Mouse (Mus musculus) intestine, embryonic 14.5 days (tissue): ENCODE data around the gene Sap30bp. TPM values are rescaled to one million over a fixed set of nuclear protein-coding genes. Genes with fewer than 3 reads are reported as not detected.

Experiments used
- ATAC-seq: fragments of 200-750 bp; cut with Nextera tagmentation; replicated peaks from 2 replicates; pipeline ENCODE4 v1.8.0; 2017; ENCODE audit warnings: low read depth, moderate number of reproducible peaks, moderate TSS enrichment, moderate library complexity; ENCODE audit not compliant: low FRiP score, low TSS enrichment
- DNase-seq: peaks from one replicate; pipeline ENCODE4 v3.0.0-alpha.2; 2018; ENCODE audit warnings: low spot score
- H3K27ac ChIP-seq: fragments of 300-500 bp; sonication (generic); 2 replicates; pipeline ENCODE4 v1.5.1; 2014; ENCODE audit warnings: low read depth, mild to moderate bottlenecking, control low read depth
- H3K27me3 ChIP-seq: fragments of 300-500 bp; sonication (generic); replicated peaks from 2 replicates; pipeline ENCODE4 v1.6.1; 2014; ENCODE audit warnings: low read length, control low read depth; ENCODE audit not compliant: control insufficient read depth, insufficient read depth
- H3K36me3 ChIP-seq: fragments of 300-500 bp; sonication (generic); 2 replicates; pipeline ENCODE4 v1.6.1; 2014; ENCODE audit warnings: low read length, control low read depth; ENCODE audit not compliant: control insufficient read depth, insufficient read depth
- H3K4me1 ChIP-seq: fragments of 300-500 bp; sonication (generic); replicated peaks from 2 replicates; pipeline ENCODE4 v1.6.1; 2014; ENCODE audit warnings: low read length, control low read depth, mixed read lengths; ENCODE audit not compliant: control insufficient read depth, insufficient read depth
- H3K4me2 ChIP-seq: fragments of 300-500 bp; sonication (generic); 2 replicates; pipeline ENCODE4 v1.6.1; 2014; ENCODE audit warnings: low read length
- H3K4me3 ChIP-seq: fragments of 300-500 bp; sonication (generic); 2 replicates; pipeline ENCODE4 v1.5.1; 2014; ENCODE audit warnings: low read depth, low read length, control low read depth, mixed read lengths
- H3K9ac ChIP-seq: fragments of 300-500 bp; sonication (generic); 2 replicates; pipeline ENCODE4 v1.6.1; 2014; ENCODE audit warnings: mild to moderate bottlenecking, low read length
- H3K9me3 ChIP-seq: fragments of 300-500 bp; sonication (generic); 2 replicates; pipeline ENCODE4 v1.6.1; 2016; ENCODE audit warnings: low read length, control low read depth; ENCODE audit not compliant: control insufficient read depth
- WGBS: fragments of 180-500 bp; shearing (Covaris S2); extraction: QIAGEN DNeasy Blood & Tissue Kit; methylation state at CpG from one replicate; pipeline ENCODE4 v1.1.7; 2014; 5-methylcytosine and 5-hydroxymethylcytosine counted together
- polyA plus RNA-seq: library from polyadenylated mRNA; unstranded; fragments of >200 nt; fragmentation: Nextera tagmentation; extraction: Ambion mirVana; gene quantifications from 2 replicates; pipeline ENCODE4 v1.2.1, GENCODE M21; 2014

Sap30bp gene
- polyA plus RNA-seq, 1 experiment from 2014 or later = 37.3 TPM

GRCm38 (mm10) chr11:115894755-115895520, 38.1 kb upstream of the Sap30bp start:
- no peaks in the 10 kb centered on the region for H3K9me3 ChIP-seq
- H3K9ac ChIP-seq = no peak overlapping the region
- no peaks in the 10 kb centered on the region for H3K27me3 ChIP-seq
- WGBS = 72% methylated on average over 14 of the region's 14 CpGs
- H3K4me2 ChIP-seq = no peak overlapping the region
- H3K27ac ChIP-seq = no peak overlapping the region
- ATAC-seq (0 out of 2 replicates have a peak, but pooled peaks have one; percentile 29), DNase-seq (no peak)
- H3K36me3 ChIP-seq = peaks cover 17% of the 10 kb centered on the region
- peaks cover 4% of the 10 kb centered on the region for H3K4me1 ChIP-seq
- H3K4me3 ChIP-seq = no peak overlapping the region

GRCm38 (mm10) chr11:115898446-115898845, 34.6 kb upstream of the Sap30bp start:
- Histone ChIP-seq H3K9me3 (no peaks in the 10 kb centered on the region), H3K27ac (no peak overlapping the region), H3K4me2 (no peak overlapping the region), H3K4me1 (peaks cover 19% of the 10 kb centered on the region), H3K36me3 (peaks cover 13% of the 10 kb centered on the region), H3K4me3 (no peak overlapping the region), H3K9ac (no peak overlapping the region), H3K27me3 (no peaks in the 10 kb centered on the region)
- no peak for DNase-seq
- WGBS = 84% methylated on average over 7 of the region's 7 CpGs
- no peak for ATAC-seq

GRCm38 (mm10) chr11:115898886-115899285, 34.2 kb upstream of the Sap30bp start:
- WGBS = 29% methylated on average over 4 of the region's 4 CpGs
- no peak for ATAC-seq
- Histone ChIP-seq H3K9me3 (no peaks in the 10 kb centered on the region), H3K4me3 (no peak overlapping the region), H3K9ac (no peak overlapping the region), H3K27ac (no peak overlapping the region), H3K4me1 (peaks cover 23% of the 10 kb centered on the region), H3K27me3 (no peaks in the 10 kb centered on the region), H3K4me2 (no peak overlapping the region), H3K36me3 (peaks cover 13% of the 10 kb centered on the region)
- DNase-seq = peak; percentile 71

- H3K4me1 ChIP-seq = peaks cover 27% of the 10 kb centered on the region
- ATAC-seq (peak; percentile 32), DNase-seq (peak; percentile 70)
- H3K27me3 ChIP-seq = no peaks in the 10 kb centered on the region
- no peak within 1 kb of the TSS for H3K4me3 ChIP-seq
- no peak within 1 kb of the TSS for H3K27ac ChIP-seq
- peaks cover 13% of the 10 kb centered on the region for H3K36me3 ChIP-seq
- 31% methylated on average over 16 of the region's 16 CpGs for WGBS
- H3K9ac ChIP-seq = no peak within 1 kb of the TSS
- H3K4me2 ChIP-seq = no peak within 1 kb of the TSS
- H3K9me3 ChIP-seq = no peaks in the 10 kb centered on the region
Observed at GRCm38 (mm10) chr11:115899486-115900266, 33.4 kb upstream of the Sap30bp start, which contains the start of gene Smim5. Gene Smim5, plus strand, starts transcription at chr11:115899966.

- 84% methylated on average over 8 of the region's 8 CpGs for WGBS
- Histone ChIP-seq H3K27ac (no peak overlapping the region), H3K9ac (no peak overlapping the region), H3K36me3 (peaks cover 6% of the 10 kb centered on the region; the same call in 1 of the 2 replicates), H3K9me3 (no peaks in the 10 kb centered on the region), H3K4me1 (peaks cover 27% of the 10 kb centered on the region), H3K4me3 (no peak overlapping the region), H3K4me2 (no peak overlapping the region), H3K27me3 (no peaks in the 10 kb centered on the region)
- DNase-seq (no peak), ATAC-seq (no peak)
Observed at GRCm38 (mm10) chr11:115900561-115901337, 32.3 kb upstream of the Sap30bp start.

- WGBS = 92% methylated on average over 9 of the region's 9 CpGs
- Histone ChIP-seq H3K4me2 (no peak overlapping the region), H3K4me1 (peaks cover 27% of the 10 kb centered on the region), H3K9me3 (no peaks in the 10 kb centered on the region), H3K36me3 (peaks cover 4% of the 10 kb centered on the region; the same call in 1 of the 2 replicates), H3K9ac (no peak overlapping the region), H3K27me3 (no peaks in the 10 kb centered on the region), H3K27ac (no peak overlapping the region), H3K4me3 (no peak overlapping the region)
- no peak for ATAC-seq
- no peak for DNase-seq
Observed at GRCm38 (mm10) chr11:115901338-115902161, 31.5 kb upstream of the Sap30bp start.

- 77% methylated on average over 5 of the region's 5 CpGs for WGBS
- no peaks in the 10 kb centered on the region for H3K9me3 ChIP-seq
- H3K27ac ChIP-seq = no peak overlapping the region
- no peak overlapping the region for H3K9ac ChIP-seq
- H3K36me3 ChIP-seq = no peaks in the 10 kb centered on the region
- peaks cover 27% of the 10 kb centered on the region for H3K4me1 ChIP-seq
- H3K27me3 ChIP-seq = no peaks in the 10 kb centered on the region
- ATAC-seq (no peak), DNase-seq (no peak)
- no peak overlapping the region for H3K4me2 ChIP-seq
- H3K4me3 ChIP-seq = no peak overlapping the region
Observed at GRCm38 (mm10) chr11:115902177-115902576, 30.9 kb upstream of the Sap30bp start.

- Histone ChIP-seq H3K36me3 (no peaks in the 10 kb centered on the region), H3K4me3 (no peak overlapping the region), H3K9me3 (no peaks in the 10 kb centered on the region), H3K4me1 (peaks cover 27% of the 10 kb centered on the region), H3K9ac (no peak overlapping the region), H3K27ac (no peak overlapping the region), H3K27me3 (no peaks in the 10 kb centered on the region), H3K4me2 (no peak overlapping the region)
- 87% methylated on average over 1 of the region's 1 CpGs for WGBS
- DNase-seq (no peak), ATAC-seq (no peak)
Observed at GRCm38 (mm10) chr11:115902831-115903230, 30.3 kb upstream of the Sap30bp start.
